Mouse (Mus musculus): Measurements from ENCODE around the gene Gm10750.
"Not testable (repeated sequence)": the region's sequence is repeated elsewhere in the genome, so short reads cannot be mapped to it uniquely, and the experiment has no call there.

The Gm10750 gene

GRCm38 (mm10) chr2:149017137-149017536, at the start of gene Gm10750:
Gene Gm10750, minus strand, starts transcription at chr2:149017237.
- not testable (repeated sequence) for DNase-seq (ENCODE audit: low read depth, low spot score)

GRCm38 (mm10) chr2:149004826-149005225, 12.2 kb downstream of the Gm10750 start:
- no peak for DNase-seq (ENCODE audit: low read depth, low spot score)

DNA sequence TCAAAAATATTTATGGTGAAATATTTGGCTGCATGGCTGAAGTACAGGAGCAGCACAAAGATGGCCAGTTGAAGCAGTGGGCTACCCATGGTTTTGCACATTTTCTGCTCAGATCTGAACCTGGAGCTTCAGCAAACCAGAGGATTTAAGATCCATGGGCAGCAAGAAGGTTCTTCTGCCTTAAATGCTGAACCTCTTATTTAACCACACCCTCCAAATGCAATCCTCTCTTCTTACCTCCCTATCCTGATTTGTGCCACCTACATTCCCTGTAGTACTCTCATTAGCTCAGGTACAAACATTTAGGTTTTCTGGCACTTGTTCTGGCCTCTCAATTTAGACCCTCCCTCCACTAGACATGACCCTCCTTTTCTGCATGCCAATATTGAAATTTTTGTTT, 13.9 kb downstream of the Gm10750 start, which contains the start of gene Gm1330:
Gene Gm1330 (minus strand): TSS at position 101 of the 400 bp plus-strand sequence.
- DNase-seq (ENCODE audit: low read depth, low spot score): no peak

DNA sequence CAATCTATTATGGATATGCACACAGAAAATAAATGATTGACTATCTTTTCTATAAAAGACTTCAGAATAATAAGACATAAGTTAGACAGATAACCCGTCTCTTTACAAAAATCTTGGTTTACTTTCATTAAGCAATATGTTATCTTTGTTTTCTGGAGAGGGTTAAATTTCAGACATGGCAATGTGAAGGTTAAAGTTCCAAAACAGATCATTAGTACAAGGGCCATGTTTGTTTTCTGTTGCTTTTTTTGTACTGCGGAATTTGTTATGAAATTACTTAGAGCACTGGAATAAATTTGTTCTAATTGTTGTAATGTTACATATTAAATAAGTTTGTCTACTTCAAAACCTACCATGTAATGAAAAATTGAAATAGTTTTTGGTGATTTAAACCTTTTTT, 21.9 kb downstream of the Gm10750 start:
- DNase-seq (ENCODE audit: low read depth, low spot score): no peak
